Mouse (Mus musculus) MEL (cell line): ENCODE measurements around the gene Zfp446. TPM values are rescaled to one million over a fixed set of nuclear protein-coding genes. Genes with fewer than 3 reads are reported as not detected.

Experiments used
- DNase-seq: peaks from one replicate; pipeline ENCODE4 v3.0.0; 2011; ENCODE audit warnings: low read depth, low spot score
- H3K27ac ChIP-seq: 2 replicates; pipeline ENCODE4 v1.5.1; 2012; ENCODE audit warnings: low read depth, mild to moderate bottlenecking, control low read depth, low read length, moderate library complexity; ENCODE audit not compliant: control insufficient read depth
- H3K27me3 ChIP-seq, 2 experiments: fragments of 150-350 bp in 1 of 2; sonication (generic) in 1 of 2; 2 replicates each; pipeline ENCODE4 v1.6.1; 2012; ENCODE audit warnings: low read length in 2 of 2, mild to moderate bottlenecking in 2 of 2, improper control_type of control experiment in 1 of 2, moderate library complexity in 1 of 2; ENCODE audit not compliant: insufficient read depth in 2 of 2, control insufficient read depth in 1 of 2
- H3K36me3 ChIP-seq, 2 experiments: 2 replicates each; pipeline ENCODE4 v1.6.1; 2012 to 2014; ENCODE audit warnings: low read length in 2 of 2, improper control_type of control experiment in 1 of 2, inconsistent platforms in 1 of 2, mild to moderate bottlenecking in 1 of 2; ENCODE audit not compliant: insufficient read depth in 2 of 2, control insufficient read depth in 1 of 2
- H3K4me1 ChIP-seq, 2 experiments: fragments of 150-350 bp in 1 of 2; sonication (generic) in 1 of 2; 2 replicates each; pipeline ENCODE4 v1.6.1; 2012; ENCODE audit warnings: low read length in 2 of 2, improper control_type of control experiment in 1 of 2, mild to moderate bottlenecking in 1 of 2; ENCODE audit not compliant: insufficient read depth in 2 of 2, control insufficient read depth in 1 of 2
- H3K4me3 ChIP-seq, 2 experiments: fragments of 150-350 bp in 1 of 2; sonication (generic) in 1 of 2; 2 replicates each; pipeline ENCODE4 v1.5.1; 2012; ENCODE audit warnings: low read depth in 2 of 2, low read length in 2 of 2, mild to moderate bottlenecking in 2 of 2, moderate library complexity in 2 of 2, control low read depth in 1 of 2, improper control_type of control experiment in 1 of 2; ENCODE audit not compliant: control insufficient read depth in 1 of 2, insufficient read depth in 1 of 2
- H3K79me2 ChIP-seq: 2 replicates; pipeline ENCODE4 v1.6.1; 2012; ENCODE audit warnings: mild to moderate bottlenecking, low read length, moderate library complexity; ENCODE audit not compliant: control insufficient read depth, poor library complexity, insufficient read depth
- H3K9ac ChIP-seq: 2 replicates; pipeline ENCODE4 v1.6.1; 2012; ENCODE audit warnings: low read depth, mild to moderate bottlenecking, control low read depth, low read length, moderate library complexity; ENCODE audit not compliant: control insufficient read depth, poor library complexity, severe bottlenecking
- H3K9me3 ChIP-seq: fragments of 150-350 bp; sonication (generic); replicated peaks from 2 replicates; pipeline ENCODE4 v1.6.1; 2012; ENCODE audit warnings: mild to moderate bottlenecking, low read length, improper control_type of control experiment, moderate library complexity; ENCODE audit not compliant: insufficient read depth
- CTCF ChIP-seq, 3 experiments: IDR thresholded peaks in 2 of 3; conservative IDR thresholded peaks in 1 of 3; 2 replicates each; pipeline ENCODE4 v1.5.1; 2011 to 2012; ENCODE audit warnings: low read length in 3 of 3, low read depth in 2 of 3, mild to moderate bottlenecking in 2 of 3, improper control_type of control experiment in 1 of 3, inconsistent platforms in 1 of 3, mixed read lengths in 1 of 3, moderate library complexity in 1 of 3; ENCODE audit not compliant: control insufficient read depth in 1 of 3, insufficient read depth in 1 of 3, poor library complexity in 1 of 3, severe bottlenecking in 1 of 3
- E2F4 ChIP-seq: IDR thresholded peaks from 2 replicates; pipeline ENCODE4 v1.6.1; 2011; ENCODE audit warnings: low read depth, low read length, improper control_type of control experiment, borderline replicate concordance
- ELF1 ChIP-seq: IDR thresholded peaks from 2 replicates; pipeline ENCODE4 v1.6.1; 2014; ENCODE audit warnings: low read depth, mild to moderate bottlenecking, inconsistent platforms, low read length, improper control_type of control experiment, moderate library complexity
- EP300 ChIP-seq, 2 experiments: IDR thresholded peaks; 2 replicates each; pipeline ENCODE4 v1.6.1; 2011; ENCODE audit warnings: improper control_type of control experiment in 2 of 2, low read length in 2 of 2, low read depth in 1 of 2, mild to moderate bottlenecking in 1 of 2
- GATA1 ChIP-seq: IDR thresholded peaks from 2 replicates; pipeline ENCODE4 v1.6.1; 2011; ENCODE audit warnings: low read depth, low read length, improper control_type of control experiment
- MAFK ChIP-seq: IDR thresholded peaks from 2 replicates; pipeline ENCODE4 v1.6.1; 2011; ENCODE audit warnings: low read depth, mild to moderate bottlenecking, low read length, improper control_type of control experiment, borderline replicate concordance
- MAX ChIP-seq: IDR thresholded peaks from 2 replicates; pipeline ENCODE4 v1.6.1; 2011; ENCODE audit warnings: low read length, improper control_type of control experiment
- MAZ ChIP-seq: IDR thresholded peaks from 2 replicates; pipeline ENCODE4 v1.6.1; 2012; ENCODE audit warnings: low read depth, mild to moderate bottlenecking, inconsistent platforms, low read length, improper control_type of control experiment
- MYB ChIP-seq: IDR thresholded peaks from 2 replicates; pipeline ENCODE4 v1.6.1; 2011; ENCODE audit warnings: mild to moderate bottlenecking, low read depth, low read length, improper control_type of control experiment
- MYC ChIP-seq: IDR thresholded peaks from 2 replicates; pipeline ENCODE4 v1.6.1; 2011; ENCODE audit warnings: low read depth, mild to moderate bottlenecking, low read length, improper control_type of control experiment, moderate library complexity
- NRF1 ChIP-seq: IDR thresholded peaks from 2 replicates; pipeline ENCODE4 v1.6.1; 2014; ENCODE audit warnings: low read depth, mild to moderate bottlenecking, inconsistent platforms, low read length, improper control_type of control experiment, moderate library complexity; ENCODE audit not compliant: poor library complexity, insufficient read depth, severe bottlenecking
- POLR2AphosphoS2 ChIP-seq: IDR thresholded peaks from 2 replicates; pipeline ENCODE4 v1.6.1; 2011; ENCODE audit warnings: low read length, improper control_type of control experiment
- USF2 ChIP-seq, 2 experiments: IDR thresholded peaks; 2 replicates each; pipeline ENCODE4 v1.6.1; 2011 to 2012; ENCODE audit warnings: improper control_type of control experiment in 2 of 2, low read length in 2 of 2, borderline replicate concordance in 1 of 2, inconsistent platforms in 1 of 2, low read depth in 1 of 2, mild to moderate bottlenecking in 1 of 2; ENCODE audit not compliant: insufficient read depth in 1 of 2
- ZC3H11A ChIP-seq: IDR thresholded peaks from 2 replicates; pipeline ENCODE4 v1.6.1; 2012; ENCODE audit warnings: low read depth, mild to moderate bottlenecking, inconsistent platforms, low read length, improper control_type of control experiment
- ZNF384 ChIP-seq: IDR thresholded peaks from 2 replicates; pipeline ENCODE4 v1.6.1; 2012; ENCODE audit warnings: low read depth, mild to moderate bottlenecking, inconsistent platforms, low read length, improper control_type of control experiment
- polyA plus RNA-seq, 2 experiments: library from polyadenylated mRNA; stranded (reverse) in 1 of 2; unstranded in 1 of 2; fragments of >175 nt in 1 of 2; fragments of >200 nt in 1 of 2; gene quantifications; 2 replicates each; pipeline versions ENCODE4 v1.2.1 to v1.2.4; 2012; ENCODE audit warnings: low replicate concordance in 2 of 2, low read depth in 1 of 2; ENCODE audit not compliant: insufficient read length in 2 of 2, insufficient read depth in 1 of 2, missing spikeins in 1 of 2
- total RNA-seq: library from RNA; depleted of rRNA; stranded (reverse); fragments of 300-350 nt; gene quantifications from 2 replicates; pipeline ENCODE4 v1.2.3, GENCODE M21; 2012

The Zfp446 gene
- total and polyA plus RNA-seq, 3 experiments, result 3.4 to 4.9 TPM; not detected in 1

DNA sequence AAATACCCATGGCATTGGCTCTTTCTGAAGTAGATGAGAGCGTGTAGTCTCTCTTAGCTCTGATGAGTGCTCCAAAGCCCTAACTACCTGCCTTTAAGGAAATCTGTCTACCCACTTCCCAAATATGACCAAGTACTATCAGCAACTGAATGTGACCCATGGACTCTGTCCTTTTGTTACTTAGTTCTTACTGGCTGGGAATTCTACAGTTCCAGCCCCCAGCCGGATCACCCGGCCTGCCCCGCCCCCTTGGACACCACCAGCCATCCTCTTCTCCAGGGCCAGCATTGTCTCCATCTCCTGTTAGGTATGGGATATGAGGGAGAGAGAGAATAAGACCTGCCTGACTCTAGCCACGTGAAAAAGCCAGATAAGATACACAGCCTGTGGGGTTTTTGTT lies 20.4 kb downstream of the Zfp446 start, which contains the start of gene Slc27a5:
Gene Slc27a5 (minus strand): TSS at position 140 of the 400 bp plus-strand sequence.
- H3K9ac ChIP-seq, result no peak within 1 kb of the TSS
- no peaks in the 10 kb centered on the region for H3K79me2 ChIP-seq
- no peaks in the 10 kb centered on the region for H3K36me3 ChIP-seq
- no peaks in the 10 kb centered on the region for H3K9me3 ChIP-seq
- no peak for TF ChIP-seq MYC
- DNase-seq, result no peak
- H3K4me3 ChIP-seq, result no peak within 1 kb of the TSS
- H3K4me1 ChIP-seq, result no peaks in the 10 kb centered on the region
- H3K27me3 ChIP-seq, result no peaks in the 10 kb centered on the region
- no peak within 1 kb of the TSS for H3K27ac ChIP-seq

DNA sequence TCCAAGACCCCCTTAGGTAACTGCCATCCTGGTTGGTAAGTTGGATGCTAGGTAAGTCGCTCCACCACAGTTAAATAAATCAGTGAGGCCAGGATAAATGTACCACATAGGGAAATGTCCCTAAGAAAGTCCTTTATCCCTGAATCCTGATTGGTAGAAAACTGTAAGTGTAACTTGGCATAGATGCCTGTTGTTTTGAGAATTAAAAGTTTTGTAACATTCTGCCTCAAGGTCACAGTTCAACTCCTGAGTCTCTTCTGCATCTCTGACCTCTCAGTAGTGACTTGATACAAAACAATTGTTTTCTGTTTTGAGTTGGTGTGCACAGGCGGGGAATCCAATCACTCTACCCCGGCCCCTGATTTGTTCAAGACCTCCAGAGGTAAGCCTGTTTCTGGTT lies 21.2 kb downstream of the Zfp446 start, which contains the start of gene Trim28:
Gene Trim28 (plus strand): TSS at position 264 of the 400 bp plus-strand sequence.
- TF ChIP-seq POLR2AphosphoS2, result no peak
- no peak for TF ChIP-seq ZNF384
- TF ChIP-seq GATA1, result no peak
- TF ChIP-seq MYC, result no peak
- TF ChIP-seq MAFK, result no peak
- TF ChIP-seq USF2 (IDR thresholded peaks at IDR 0.05; ENCODE audit: borderline replicate concordance in 1 of 2, insufficient read depth in 1 of 2, low read depth in 1 of 2, low read length in 2 of 2), result no peak
- no peak for TF ChIP-seq MAX
- TF ChIP-seq MYB, result no peak
- no peak for TF ChIP-seq ZC3H11A
- no peak for TF ChIP-seq MAZ
- no peak for TF ChIP-seq CTCF (IDR thresholded peaks at IDR 0.05 in 2 of 3, conservative IDR thresholded peaks at IDR 0.05 in 1 of 3; ENCODE audit: control insufficient read depth in 1 of 3, insufficient read depth in 1 of 3, low read depth in 2 of 3, low read length in 3 of 3, poor library complexity in 1 of 3, severe bottlenecking in 1 of 3)
- H3K9me3 ChIP-seq, result no peaks in the 10 kb centered on the region
- DNase-seq, result no peak
- no peaks in the 10 kb centered on the region for H3K79me2 ChIP-seq
- no peaks in the 10 kb centered on the region for H3K4me1 ChIP-seq
- H3K9ac ChIP-seq, result no peak within 1 kb of the TSS
- H3K27ac ChIP-seq, result no peak within 1 kb of the TSS
- no peaks in the 10 kb centered on the region for H3K27me3 ChIP-seq
- no peak within 1 kb of the TSS for H3K4me3 ChIP-seq
- H3K36me3 ChIP-seq, result no peaks in the 10 kb centered on the region

DNA sequence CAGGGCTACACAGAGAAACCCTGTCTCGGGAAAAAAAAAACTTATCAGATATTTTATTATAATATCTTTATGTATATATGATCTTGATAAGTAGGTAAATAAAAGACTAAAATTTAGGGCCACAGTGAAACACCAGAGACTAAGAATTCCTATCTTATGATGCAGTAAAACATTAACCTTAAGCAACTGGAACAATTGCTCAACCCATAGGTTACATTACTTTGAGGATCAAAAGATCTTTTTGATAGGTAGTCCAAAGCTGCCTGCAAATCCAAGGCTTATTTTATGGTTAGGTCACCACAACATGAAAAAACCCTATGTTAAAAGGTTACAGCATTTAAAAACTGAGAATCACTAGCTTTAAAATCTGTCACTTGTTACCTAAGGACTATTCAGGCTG lies 23.9 kb downstream of the Zfp446 start:
- no peaks in the 10 kb centered on the region for H3K79me2 ChIP-seq
- H3K27ac ChIP-seq, result no peak overlapping the region
- no peak overlapping the region for H3K9ac ChIP-seq
- DNase-seq, result no peak
- H3K9me3 ChIP-seq, result no peaks in the 10 kb centered on the region
- no peaks in the 10 kb centered on the region for H3K4me1 ChIP-seq
- no peaks in the 10 kb centered on the region for H3K27me3 ChIP-seq
- H3K4me3 ChIP-seq, result no peak overlapping the region
- TF ChIP-seq E2F4, result no peak
- no peak for TF ChIP-seq ELF1
- no peak for TF ChIP-seq EP300 (IDR thresholded peaks at IDR 0.05; ENCODE audit: low read depth in 1 of 2, low read length in 2 of 2)
- no peak for TF ChIP-seq NRF1
- no peak for TF ChIP-seq GATA1
- no peak for TF ChIP-seq MAX
- H3K36me3 ChIP-seq, result no peaks in the 10 kb centered on the region
